Mouse (Mus musculus) cerebral cortex, adult 2 months (tissue): ENCODE measurements around the gene Cyp2w1.

Experiments
- WGBS: fragments of 180-500 bp; shearing (Covaris S2); methylation state at CpG from one replicate; pipeline ENCODE4 v1.1.7; 2018; 5-methylcytosine and 5-hydroxymethylcytosine counted together

Gene Cyp2w1

DNA sequence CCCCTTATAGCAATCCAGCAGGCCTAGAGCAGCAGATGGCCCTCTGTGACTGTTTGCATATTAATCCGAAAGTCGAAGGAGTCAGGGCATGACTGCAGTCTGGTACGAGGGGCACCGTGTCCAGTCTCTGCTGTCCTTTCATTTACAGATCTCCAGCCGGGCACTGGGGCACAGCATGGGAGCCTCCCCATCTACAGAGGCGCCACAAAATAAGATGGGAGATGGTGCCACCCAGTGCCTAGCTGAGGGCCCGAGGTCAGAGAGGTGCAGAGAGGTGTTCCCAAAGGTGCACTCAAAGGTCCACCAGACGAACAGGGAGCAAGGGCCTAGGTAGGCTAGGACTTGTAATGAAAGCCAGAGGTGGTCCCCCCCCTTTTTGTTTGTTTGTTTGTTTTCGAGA is 30.8 kb downstream of the Cyp2w1 start:
- 56% methylated on average over 9 of the region's 9 CpGs for WGBS

DNA sequence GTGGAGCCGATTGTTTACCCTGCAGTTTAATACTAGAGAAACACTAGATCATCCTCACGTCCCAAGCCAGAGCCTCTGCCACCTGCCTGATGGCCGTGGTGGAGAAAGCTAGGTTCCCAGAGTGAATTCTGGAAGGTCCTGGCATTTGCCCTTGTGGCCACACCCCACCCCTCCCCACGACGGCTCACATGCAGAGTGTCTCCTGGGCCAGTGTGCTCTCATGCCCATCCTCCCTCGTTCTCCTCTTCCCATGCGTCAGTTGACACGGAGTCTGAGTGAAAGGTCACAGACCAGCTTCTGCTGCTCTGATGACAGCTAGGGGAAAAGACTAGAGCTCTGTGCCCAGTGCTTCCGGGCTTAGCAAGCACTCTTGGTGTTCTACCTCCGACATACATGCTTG is 32.1 kb downstream of the Cyp2w1 start:
- whole genome bisulfite sequencing = 68% methylated on average over 10 of the region's 10 CpGs

DNA sequence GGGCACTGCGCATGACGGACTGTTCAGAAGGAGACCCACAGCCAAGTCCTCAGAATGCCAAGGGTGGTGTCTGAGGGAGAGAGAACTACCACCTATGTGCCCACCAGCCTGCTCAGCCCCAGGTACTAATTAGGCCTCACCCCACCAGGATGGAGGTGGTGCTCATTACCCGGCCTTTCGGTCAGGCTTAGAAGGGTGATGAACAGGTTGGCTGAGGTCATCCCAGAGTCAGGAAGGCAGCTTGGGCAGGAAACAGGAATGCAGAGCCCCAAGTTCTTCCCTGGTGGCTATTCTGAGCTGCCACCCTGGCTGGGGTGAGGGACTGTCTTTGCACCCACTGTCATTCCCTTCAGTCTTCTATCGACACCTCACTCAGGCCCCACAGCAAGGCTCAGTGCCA is 33.6 kb downstream of the Cyp2w1 start:
- WGBS = 90% methylated on average over 5 of the region's 5 CpGs

DNA sequence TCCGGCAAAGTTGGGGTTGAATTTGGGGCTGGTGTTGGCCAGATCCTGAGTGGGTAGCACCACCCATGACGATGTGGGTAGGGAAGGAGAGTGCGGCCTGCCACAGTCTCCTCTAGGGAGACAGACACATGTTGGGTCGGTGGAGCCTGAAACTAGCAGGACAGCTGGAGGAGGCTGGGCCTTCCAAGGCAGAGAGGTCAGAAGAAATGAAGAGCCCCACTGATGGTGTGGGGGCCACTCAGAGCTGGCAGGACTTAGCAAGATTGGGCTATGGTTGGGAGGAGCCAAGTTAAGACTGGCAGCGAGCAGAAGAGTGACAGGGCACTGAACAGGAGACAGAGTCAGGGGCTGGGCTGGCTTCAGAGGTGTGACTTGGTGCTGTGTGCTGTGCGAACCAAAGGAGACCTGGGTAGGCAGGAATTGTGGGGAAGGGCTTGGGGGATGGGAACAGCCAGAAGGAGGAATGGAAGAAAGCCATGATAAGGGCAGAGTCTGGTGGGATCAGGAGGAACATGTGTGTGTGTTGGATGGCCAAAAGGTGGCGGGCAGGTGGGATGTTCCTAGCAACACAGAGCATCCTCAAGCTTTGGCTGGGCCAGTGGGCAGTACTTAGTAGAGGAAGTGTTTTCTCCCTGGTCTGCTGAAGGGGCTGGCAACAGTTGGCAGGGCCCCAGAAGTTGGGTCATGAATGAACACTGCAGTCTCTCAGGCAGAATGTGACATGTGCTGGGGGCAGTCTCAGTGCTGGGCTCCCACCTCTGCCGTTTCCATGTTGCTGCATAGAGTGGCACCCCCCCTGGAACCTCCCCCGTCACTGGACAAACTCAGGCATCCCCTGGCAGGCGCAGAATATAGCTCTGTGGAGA is 35.1 kb downstream of the Cyp2w1 start:
- WGBS = 71% methylated on average over 10 of the region's 10 CpGs

DNA sequence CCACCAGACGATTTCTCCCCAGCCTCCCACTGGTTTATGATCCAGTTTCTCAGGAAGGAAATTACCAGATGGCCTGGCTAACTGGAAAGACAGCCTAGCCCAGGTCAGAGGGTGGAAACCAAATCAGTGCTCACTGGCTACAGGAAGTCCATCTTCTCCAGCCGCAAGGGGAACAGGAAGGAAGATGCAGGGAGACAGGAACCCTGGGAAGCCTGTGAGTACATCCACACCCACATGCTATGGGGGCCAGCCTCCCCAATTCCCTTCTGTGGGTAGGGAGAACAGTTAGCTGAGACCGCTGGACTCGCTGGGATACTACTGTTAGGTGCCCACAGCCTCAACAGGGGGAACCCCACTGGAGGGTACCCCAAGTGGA is 35.8 kb downstream of the Cyp2w1 start:
- WGBS = 50% methylated on average over 4 of the region's 4 CpGs

DNA sequence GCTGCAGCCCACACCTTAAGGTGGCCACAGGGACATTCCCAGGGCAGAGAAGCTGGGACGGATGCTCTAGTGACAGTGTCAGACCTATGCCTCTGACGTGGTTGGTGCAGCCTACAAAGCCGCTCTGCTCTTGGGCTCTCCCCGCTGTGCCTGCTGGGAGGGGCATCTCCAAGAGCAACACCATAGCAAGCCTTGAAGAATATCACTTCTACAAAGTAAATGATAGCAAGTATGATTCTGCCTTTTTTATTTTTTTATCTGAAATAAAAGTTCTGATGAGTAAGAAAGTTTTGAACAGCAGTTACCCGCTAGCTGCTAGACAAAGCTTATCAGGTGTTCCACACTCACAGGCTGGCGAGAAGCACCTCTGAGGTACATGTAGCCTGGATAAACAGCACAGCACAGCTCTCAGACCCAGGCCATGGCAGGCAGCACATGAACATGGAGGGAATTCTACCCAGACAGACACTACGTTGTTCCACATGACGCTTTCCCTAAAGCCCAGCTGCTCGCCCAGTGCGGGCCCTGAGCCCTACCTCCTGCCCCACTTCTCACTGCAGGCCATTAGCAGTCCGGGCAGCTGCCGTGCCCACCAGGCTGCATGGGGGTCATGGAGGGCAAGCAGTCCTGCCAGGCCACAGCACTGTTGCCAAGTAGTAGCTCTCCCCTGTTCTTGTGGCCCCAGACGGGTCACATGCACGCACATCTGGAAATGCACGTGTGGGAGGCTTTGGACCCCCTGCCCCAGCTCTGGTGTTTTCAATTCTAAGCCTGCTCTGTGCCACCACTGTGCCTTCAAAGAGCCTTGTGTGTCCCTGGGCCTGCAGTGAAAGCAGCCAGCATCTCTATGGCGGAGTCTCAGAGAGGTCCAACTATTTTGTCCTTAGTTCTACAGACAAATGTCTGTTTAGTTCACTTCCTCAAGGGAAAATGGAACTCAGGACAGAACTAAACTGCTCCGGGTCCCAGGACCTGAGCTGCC is 36.6 kb downstream of the Cyp2w1 start:
- WGBS = 54% methylated on average over 17 of the region's 17 CpGs

DNA sequence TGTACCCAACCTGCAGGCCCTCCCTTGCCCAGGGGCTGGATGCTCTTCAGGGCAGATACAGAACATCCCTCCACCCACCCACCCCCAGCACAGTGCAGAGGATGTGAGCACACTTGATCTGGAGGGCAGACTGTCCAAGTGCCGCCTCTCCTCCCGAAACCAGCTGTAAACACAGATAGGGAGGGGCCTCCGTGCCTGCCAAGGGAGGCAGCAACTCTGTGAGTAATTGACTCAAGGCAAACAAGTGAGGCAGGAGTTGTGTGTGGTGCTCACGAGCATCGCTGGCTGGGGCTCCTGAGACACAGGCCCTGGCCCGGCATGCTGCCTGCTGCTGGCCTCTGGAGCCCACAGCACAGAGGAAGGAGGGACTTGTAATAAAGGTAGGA is 37.3 kb downstream of the Cyp2w1 start:
- 5% methylated on average over 6 of the region's 6 CpGs for WGBS

DNA sequence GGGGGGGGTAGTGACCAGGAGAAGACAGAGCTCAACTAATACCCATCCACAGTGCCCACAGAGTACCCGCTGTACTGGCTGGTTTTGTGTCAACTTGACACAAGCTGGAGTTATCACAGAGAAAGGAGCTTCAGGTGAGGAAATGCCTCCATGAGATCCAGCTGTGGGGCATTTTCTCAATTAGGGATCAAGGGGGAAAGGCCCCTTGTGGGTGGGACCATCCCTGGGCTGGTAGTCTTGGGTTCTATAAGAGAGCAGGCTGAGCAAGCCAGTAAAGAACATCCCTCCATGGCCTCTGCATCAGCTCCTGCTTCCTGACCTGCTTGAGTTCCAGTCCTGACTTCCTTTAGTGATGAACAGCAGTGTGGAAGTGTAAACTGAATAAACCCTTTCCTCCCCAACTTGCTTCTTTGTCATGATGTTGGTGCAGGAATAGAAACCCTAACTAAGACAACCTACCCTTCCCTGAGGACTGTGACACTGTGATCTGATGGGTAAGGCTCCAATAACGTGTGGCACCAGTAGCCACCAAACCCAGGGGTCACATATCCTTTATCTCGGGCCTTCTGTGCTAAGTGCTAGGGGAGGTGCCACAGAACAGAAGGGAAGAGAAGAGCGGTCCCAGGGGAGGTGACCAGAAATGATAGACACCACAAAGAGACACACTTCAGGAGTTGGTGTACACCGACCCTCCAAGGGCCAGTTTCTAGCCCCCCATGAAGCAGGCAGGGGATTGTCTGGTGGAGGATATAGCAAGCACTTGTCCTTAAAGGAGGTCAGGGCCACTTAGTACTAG is 38.1 kb downstream of the Cyp2w1 start:
- 84% methylated on average over 5 of the region's 5 CpGs for WGBS

DNA sequence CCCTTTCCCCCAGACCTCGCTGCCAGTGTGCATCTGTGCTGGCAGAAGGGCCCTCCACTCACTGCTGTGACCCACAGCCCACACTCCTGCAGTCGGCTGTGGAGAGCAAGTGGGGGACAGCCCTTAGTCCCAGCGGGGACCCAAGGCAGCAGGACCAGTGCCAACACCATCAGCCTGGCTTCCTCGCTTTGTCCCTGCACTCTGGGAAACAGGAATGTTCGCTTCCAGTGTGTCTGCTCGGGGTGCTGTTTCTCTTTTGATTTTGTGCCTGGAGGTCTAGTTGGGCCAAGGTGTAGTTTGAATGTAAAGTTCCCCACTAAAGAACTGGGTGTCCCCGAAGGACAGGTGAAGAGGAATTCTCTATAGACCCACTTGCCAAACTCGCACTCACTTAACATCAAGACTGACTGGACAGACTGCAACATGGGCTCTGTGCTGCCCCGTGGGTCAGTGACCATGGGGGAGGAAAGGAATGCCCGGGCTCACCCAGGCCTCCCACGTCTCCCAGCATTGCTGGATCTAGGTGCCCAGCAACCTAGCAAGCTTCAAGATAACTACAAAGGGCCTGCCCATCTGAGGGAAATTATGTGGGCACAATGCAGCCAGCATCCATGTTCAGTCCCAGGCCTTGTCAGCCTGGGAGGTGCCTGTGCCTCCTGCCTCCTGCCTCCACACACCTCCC is 39.0 kb downstream of the Cyp2w1 start:
- 56% methylated on average over 11 of the region's 11 CpGs for WGBS

DNA sequence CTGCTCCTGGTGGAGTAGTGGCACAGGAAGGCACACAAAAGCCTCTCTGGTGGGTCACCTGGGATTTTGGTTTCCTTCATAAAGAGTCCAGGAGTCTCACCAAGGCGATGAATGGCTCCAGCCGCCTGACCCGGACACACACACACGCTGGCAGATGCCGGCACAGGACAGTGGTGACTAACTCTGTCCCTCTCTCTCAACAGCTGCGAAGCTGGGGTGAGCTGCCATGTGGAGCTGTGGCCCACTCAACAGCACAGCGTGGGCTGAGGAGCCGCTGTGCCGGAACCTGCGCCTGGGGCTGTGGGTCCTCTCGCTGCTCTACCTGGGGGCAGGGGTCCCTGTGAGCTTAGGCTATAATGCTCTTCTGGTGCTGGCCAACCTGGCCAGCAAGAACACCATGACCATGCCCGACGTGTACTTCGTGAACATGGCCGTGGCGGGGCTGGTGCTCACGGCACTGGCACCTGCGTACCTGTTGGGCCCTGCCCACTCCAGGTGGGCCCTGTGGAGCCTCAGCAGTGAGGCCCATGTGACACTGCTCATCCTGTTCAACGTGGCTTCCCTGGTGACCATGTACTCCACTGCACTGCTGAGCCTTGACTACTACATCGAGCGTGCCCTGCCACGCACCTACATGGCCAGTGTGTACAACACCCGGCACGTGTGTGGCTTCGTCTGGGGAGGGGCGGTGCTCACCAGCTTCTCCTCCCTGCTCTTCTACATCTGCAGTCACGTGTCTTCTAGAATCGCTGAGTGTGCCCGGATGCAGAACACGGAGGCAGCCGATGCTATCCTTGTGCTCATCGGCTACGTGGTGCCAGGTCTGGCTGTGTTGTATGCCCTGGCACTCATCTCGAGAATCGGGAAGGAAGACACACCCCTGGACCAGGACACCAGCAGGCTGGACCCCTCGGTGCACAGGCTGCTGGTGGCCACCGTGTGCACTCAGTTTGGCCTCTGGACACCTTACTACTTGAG is 40.1 kb downstream of the Cyp2w1 start:
- WGBS = 76% methylated on average over 37 of the region's 37 CpGs

DNA sequence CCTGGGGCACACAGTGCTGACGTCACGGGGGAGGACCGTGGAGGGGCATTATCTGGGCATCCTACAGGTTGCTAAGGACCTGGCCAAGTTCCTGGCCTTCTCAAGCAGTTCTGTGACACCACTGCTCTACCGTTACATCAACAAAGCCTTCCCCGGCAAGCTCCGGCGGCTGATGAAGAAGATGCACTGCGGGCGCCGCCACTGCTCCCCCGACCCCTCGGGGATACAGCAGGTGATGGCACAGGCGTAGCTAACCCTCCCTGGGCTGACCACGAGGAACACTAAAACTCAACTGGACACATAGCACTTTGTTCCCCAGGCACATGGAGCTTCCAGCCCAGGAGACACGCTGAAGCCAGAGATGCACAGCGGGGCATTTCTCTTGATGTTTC is 40.8 kb downstream of the Cyp2w1 start:
- 83% methylated on average over 16 of the region's 16 CpGs for WGBS

DNA sequence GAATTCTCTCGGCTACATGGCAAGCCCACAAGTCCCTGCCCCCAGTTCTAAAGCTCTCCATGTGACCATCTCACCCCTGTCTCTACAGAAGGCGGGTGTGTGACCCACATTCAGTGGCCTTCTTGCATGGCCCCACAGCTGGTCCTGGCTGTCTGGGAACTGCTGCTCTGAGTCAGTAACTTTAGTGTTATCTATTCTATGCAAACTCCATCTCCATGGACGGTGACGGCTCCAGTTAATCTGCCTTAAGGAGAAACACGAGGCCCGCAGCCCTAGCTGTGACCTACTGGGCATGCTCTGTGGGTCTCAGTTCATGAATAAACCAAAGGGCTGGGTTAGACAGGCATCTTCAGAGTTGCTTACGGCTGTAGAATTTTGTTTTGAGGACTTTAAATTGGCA is 42.0 kb downstream of the Cyp2w1 start:
- 67% methylated on average over 7 of the region's 7 CpGs for WGBS

DNA sequence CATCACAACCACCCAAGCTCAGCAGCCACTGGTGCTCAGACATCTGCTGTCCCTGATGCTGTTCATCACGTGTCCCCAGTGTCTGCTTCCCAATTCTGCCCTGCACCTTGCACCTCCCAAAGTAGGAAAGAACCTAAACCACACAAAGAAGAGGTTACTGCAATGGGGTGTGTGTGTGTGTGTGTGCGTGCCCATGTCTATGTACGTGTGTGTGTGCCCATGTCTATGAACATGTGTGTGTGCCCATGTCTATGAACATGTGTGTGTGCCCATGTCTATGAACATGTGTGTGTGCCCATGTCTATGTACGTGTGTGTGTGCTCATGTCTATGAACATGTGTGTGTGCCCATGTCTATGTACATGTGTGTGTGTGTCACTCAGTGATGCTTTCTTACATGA is 43.1 kb downstream of the Cyp2w1 start:
- WGBS = 86% methylated on average over 4 of the region's 4 CpGs

DNA sequence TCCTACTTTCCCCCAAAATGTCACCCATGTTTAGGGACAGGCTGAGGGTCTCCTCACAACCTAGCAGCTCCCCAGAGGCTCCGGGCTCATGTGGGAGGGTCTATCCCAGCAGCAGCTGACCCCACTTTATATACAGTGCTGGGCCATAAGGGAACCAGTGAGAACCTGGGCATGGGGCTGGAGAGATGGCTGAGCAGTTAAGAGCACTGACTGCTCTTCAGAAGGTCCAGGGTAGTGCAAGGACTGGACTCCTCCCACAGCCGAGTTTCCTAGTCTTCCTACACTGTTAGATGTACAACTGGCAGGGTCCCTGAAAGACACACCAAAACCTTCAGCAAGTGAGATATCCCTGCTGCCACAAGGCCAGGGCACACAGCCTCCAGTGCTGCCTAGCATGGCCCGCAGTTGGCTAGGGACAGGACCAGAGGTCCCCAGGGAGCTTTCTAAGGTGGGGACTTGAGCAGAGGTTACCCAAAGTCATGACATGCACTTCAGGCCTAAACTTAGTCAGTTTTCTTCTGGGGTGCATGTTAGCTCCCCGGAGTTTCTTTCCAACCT is 45.0 kb downstream of the Cyp2w1 start:
- WGBS = 76% methylated on average over 4 of the region's 4 CpGs

DNA sequence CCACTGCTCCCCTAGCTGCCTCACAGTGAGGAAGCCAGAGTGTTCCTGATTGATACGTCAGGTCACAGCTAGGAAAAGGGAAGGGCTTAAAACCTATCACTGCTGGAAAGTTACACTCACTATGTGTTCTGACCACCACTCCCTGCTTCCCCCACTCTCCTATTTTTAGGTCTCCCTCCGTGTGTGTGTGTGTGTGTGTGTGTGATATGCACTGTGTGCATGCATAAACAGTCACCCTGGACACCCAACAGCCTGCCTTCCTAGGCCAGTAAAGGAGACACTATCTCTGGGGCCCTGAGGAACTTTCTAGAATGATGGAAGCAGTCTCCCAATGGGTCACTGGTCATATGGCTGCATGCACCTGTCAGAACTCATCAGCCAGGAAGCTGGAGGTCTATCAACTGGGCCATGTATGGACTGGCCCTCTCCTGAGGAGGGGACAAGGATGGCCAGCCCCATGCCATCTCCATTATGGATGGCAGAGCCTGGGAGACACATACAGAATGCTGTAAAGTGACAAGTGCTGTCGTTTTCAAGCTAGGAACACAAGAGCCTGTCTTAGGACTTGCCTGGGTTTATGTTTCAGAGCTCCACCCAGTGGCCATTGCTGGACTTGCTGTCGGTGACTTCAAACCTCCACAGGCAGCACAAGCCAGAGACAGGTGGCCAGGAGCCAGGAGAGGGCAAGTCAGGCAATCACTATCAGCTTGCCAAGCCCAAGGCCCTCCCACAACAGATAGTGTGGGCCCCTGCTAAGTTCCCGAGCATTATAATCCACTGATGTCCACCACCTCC is 45.7 kb downstream of the Cyp2w1 start:
- 12% methylated on average over 5 of the region's 5 CpGs for WGBS

DNA sequence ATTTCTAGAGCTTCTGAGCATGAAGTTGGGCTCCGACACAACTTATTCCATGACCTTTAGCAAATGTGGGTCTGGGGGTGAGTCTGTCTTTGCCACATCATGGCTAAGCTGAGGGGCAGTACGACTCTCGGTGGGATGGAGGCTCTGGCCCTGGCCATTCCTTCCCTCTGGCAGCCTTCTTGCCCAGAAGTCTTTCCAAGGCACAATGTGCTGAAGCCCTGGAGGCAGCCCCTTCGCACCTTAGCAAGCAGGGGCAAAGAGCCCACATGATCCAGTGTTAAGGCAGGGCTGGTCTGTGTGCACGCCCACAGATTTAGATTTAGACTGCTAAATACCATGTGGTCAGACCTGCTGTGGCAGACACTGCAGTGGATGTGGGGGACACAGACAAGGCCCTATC is 46.4 kb downstream of the Cyp2w1 start:
- WGBS = 51% methylated on average over 5 of the region's 5 CpGs

DNA sequence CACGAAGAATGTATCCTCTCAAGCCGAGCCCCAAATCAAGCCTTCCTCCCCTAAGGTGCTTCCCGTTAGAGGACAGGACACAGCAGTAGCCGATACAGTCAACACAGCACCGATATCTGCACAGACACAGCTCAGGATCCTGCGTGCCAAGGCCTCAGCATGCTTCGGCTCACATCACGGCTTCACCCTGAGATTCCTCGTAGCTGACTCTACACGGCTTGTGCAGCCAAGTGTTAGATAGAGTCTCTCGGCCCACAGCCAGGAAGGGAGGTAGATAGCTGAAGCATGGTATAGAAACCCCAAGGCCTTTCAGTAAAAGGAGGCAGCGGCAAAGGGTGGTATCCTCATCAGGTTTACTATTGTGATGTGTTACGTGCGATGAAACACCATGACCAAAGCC is 47.6 kb downstream of the Cyp2w1 start:
- WGBS = 85% methylated on average over 14 of the region's 14 CpGs

DNA sequence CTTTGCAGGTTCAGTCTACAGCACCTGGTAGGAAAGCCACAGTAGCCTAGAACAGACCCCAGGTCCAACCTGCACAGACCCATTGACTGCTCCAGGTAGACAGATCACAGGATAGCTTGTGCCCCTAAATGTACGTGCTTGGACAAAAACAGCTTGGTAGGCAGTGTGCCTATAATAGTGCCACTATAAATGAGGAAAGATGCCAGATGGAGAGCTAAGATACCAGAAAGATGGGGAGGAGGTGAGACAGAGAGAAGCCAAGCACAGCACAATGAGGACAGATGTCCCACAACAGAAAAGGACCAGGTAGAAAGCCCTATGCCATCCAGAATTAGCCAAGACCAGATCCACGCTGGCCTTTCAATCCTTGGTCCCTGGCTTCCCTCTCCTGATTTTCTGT is 49.7 kb downstream of the Cyp2w1 start:
- WGBS = 58% methylated on average over 2 of the region's 2 CpGs

DNA sequence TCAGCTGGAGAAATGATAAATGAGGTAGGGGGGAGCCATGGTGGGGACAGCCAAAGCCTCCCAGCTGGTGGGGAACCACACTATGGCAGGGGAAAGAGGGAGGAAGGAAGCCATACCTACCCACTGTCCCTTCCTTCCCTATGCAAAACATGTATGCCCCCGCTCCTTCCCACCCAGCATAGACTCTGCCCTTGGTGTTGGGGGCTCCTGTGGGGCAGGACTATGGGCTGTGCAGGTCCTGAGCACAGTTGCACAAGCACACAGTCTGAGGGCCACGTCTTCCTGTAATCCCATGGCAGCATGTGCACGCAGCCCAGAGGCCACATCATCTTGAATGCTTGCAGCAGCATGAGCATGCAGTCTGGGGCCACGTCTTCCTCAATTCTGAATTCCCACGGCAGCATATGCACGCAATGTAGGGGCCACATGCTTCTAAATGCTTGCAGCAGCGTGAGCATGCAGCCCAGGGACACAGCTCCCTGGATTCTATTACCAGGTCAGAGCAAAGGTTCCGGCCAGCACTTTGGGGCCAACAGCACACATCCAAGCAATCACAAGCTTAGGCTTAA is 51.4 kb downstream of the Cyp2w1 start:
- 86% methylated on average over 8 of the region's 8 CpGs for WGBS
